Mouse (Mus musculus) stomach, embryonic 14.5 days (tissue): ENCODE data around the gene Pias3. TPM values are rescaled to one million over a fixed set of nuclear protein-coding genes. Genes with fewer than 3 reads are reported as not detected.
A peak's percentile ranks its signal among the peaks of the same experiment; 100 is the strongest.
"Not testable (repeated sequence)": the region's sequence is repeated elsewhere in the genome, so short reads cannot be mapped to it uniquely, and the experiment has no call there.

ENCODE experiments used
- ATAC-seq: fragments of 200-750 bp; cut with Nextera tagmentation; 2 replicates; pipeline ENCODE4 v1.8.0; 2017; ENCODE audit warnings: low read depth, moderate TSS enrichment; ENCODE audit not compliant: insufficient number of reproducible peaks, insufficient read depth, low FRiP score
- H3K27ac ChIP-seq: fragments of 300-500 bp; sonication (generic); 2 replicates; pipeline ENCODE4 v1.5.1; 2014; ENCODE audit warnings: mild to moderate bottlenecking, low read length, moderate library complexity, mixed read lengths
- H3K27me3 ChIP-seq: fragments of 300-500 bp; sonication (generic); 2 replicates; pipeline ENCODE4 v1.6.1; 2014; ENCODE audit warnings: low read length, control low read depth, mixed read lengths; ENCODE audit not compliant: control insufficient read depth, insufficient read depth
- H3K36me3 ChIP-seq: fragments of 300-500 bp; sonication (generic); 2 replicates; pipeline ENCODE4 v1.6.1; 2014; ENCODE audit warnings: mild to moderate bottlenecking, control low read depth, low read length, moderate library complexity, mixed read lengths; ENCODE audit not compliant: control insufficient read depth, insufficient read depth
- H3K4me1 ChIP-seq: fragments of 300-500 bp; sonication (generic); 2 replicates; pipeline ENCODE4 v1.6.1; 2014; ENCODE audit warnings: low read length, control low read depth, mixed read lengths; ENCODE audit not compliant: control insufficient read depth, insufficient read depth
- H3K4me2 ChIP-seq: fragments of 300-500 bp; sonication (generic); replicated peaks from 2 replicates; pipeline ENCODE4 v1.6.1; 2014; ENCODE audit warnings: low read depth, low read length, control low read depth
- H3K4me3 ChIP-seq: fragments of 300-500 bp; sonication (generic); 2 replicates; pipeline ENCODE4 v1.5.1; 2014; ENCODE audit warnings: low read depth, low read length, control low read depth
- H3K9ac ChIP-seq: fragments of 300-500 bp; sonication (generic); replicated peaks from 2 replicates; pipeline ENCODE4 v1.6.1; 2014; ENCODE audit warnings: low read depth, mild to moderate bottlenecking, control low read depth, low read length, moderate library complexity, mixed read lengths
- H3K9me3 ChIP-seq: fragments of 300-500 bp; sonication (generic); 2 replicates; pipeline ENCODE4 v1.6.1; 2016; ENCODE audit warnings: low read depth, low read length, control low read depth; ENCODE audit not compliant: control insufficient read depth
- WGBS: fragments of 180-500 bp; shearing (Covaris S2); extraction: QIAGEN DNeasy Blood & Tissue Kit; methylation state at CpG from one replicate; pipeline ENCODE4 v1.1.7; 2014; 5-methylcytosine and 5-hydroxymethylcytosine counted together
- polyA plus RNA-seq: library from polyadenylated mRNA; unstranded; fragments of >200 nt; fragmentation: Nextera tagmentation; extraction: Ambion mirVana; gene quantifications from 2 replicates; pipeline ENCODE4 v1.2.1, GENCODE M21; 2014

Pias3 gene
- polyA plus RNA-seq, 1 experiment from 2014 or later: 59.4 TPM

- H3K36me3 ChIP-seq: no peaks in the 10 kb centered on the region; the same call in 1 of the 2 replicates
- H3K9ac ChIP-seq: no peak overlapping the region
- H3K4me1 ChIP-seq: peaks cover 16% of the 10 kb centered on the region; the same call in 1 of the 2 replicates
- peak overlapping the region; percentile 69 for H3K4me3 ChIP-seq
- H3K4me2 ChIP-seq: peak overlapping the region; percentile 58
- ATAC-seq: no peak
- no peak overlapping the region; the same call in 1 of the 2 replicates for H3K27ac ChIP-seq
- H3K9me3 ChIP-seq: no peaks in the 10 kb centered on the region
- no peaks in the 10 kb centered on the region for H3K27me3 ChIP-seq
- 33% methylated on average over 7 of the region's 7 CpGs for WGBS
Observed at GRCm38 (mm10) chr3:96728634-96729402, 32.6 kb downstream of the Pias3 start.

- Histone ChIP-seq H3K4me2 (peak overlapping the region; percentile 58; the same call in 1 of the 2 replicates), H3K9ac (no peak overlapping the region), H3K27me3 (no peaks in the 10 kb centered on the region), H3K36me3 (no peaks in the 10 kb centered on the region; the same call in 1 of the 2 replicates), H3K27ac (no peak overlapping the region), H3K4me3 (peak overlapping the region; percentile 69; the same call in 1 of the 2 replicates), H3K4me1 (peaks cover 16% of the 10 kb centered on the region; the same call in 1 of the 2 replicates), H3K9me3 (no peaks in the 10 kb centered on the region)
- ATAC-seq: no peak
- WGBS: 27% methylated on average over 3 of the region's 3 CpGs
Observed at GRCm38 (mm10) chr3:96729403-96729784, 33.2 kb downstream of the Pias3 start.

DNA sequence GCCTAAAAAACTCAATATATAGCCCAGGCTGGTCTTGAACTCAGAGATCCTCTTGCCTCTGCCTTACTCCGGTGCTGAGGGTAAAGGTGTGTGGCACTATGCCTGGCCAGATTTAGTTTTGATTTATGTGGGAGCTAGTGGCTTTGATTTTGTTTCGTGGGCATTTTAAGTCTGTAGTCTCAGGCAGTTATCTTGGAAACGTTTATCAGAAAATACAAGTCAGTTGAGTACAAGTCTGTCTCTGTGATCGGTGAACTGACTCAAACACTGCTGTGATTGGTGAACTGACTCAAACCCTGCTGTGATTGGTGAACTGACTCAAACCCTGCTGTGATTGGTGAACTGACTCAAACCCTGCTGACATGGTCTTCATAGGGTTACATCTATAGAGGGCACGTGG lies 34.6 kb downstream of the Pias3 start:
- H3K27me3 ChIP-seq: no peaks in the 10 kb centered on the region
- no peak overlapping the region for H3K27ac ChIP-seq
- H3K4me1 ChIP-seq: peaks cover 16% of the 10 kb centered on the region; the same call in 1 of the 2 replicates
- no peaks in the 10 kb centered on the region; the same call in 1 of the 2 replicates for H3K36me3 ChIP-seq
- H3K4me2 ChIP-seq: no peak overlapping the region
- ATAC-seq: no peak
- H3K9ac ChIP-seq: no peak overlapping the region
- no peaks in the 10 kb centered on the region for H3K9me3 ChIP-seq
- H3K4me3 ChIP-seq: no peak overlapping the region
- 71% methylated on average over 5 of the region's 5 CpGs for WGBS

DNA sequence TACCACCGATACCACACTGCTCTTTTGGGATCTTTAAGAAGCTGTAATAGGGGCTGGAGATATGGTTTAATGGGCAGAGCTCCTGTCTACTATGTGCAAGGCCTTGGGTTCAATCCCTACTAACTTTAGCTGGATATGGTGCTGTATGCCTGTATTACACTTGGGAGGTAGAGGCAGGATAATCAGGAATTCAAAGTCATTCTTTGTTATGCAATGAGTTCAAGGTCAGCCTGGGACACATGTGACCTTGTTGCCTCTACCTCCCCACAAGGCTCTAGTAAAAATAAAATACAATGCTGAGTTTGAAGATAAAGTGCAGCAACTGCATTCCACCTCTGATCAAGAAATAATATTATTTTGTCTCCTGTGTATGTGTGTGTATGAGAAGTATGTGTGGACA lies 37.8 kb downstream of the Pias3 start:
- no peak overlapping the region for H3K4me3 ChIP-seq
- ATAC-seq: no peak
- WGBS: 89% methylated on average over 1 of the region's 1 CpGs

GRCm38 (mm10) chr3:96735200-96735599 lies 39.0 kb downstream of the Pias3 start:
- Histone ChIP-seq H3K4me1 (no peaks in the 10 kb centered on the region), H3K4me2 (no peak overlapping the region), H3K4me3 (no peak overlapping the region), H3K9me3 (no peaks in the 10 kb centered on the region), H3K9ac (no peak overlapping the region), H3K27ac (no peak overlapping the region), H3K36me3 (no peaks in the 10 kb centered on the region; the same call in 1 of the 2 replicates), H3K27me3 (no peaks in the 10 kb centered on the region)
- ATAC-seq: no peak
- WGBS: 89% methylated on average over 2 of the region's 2 CpGs

More for the DNA sequence above, 37.8 kb downstream of the Pias3 start:
- H3K36me3 ChIP-seq: no peaks in the 10 kb centered on the region; the same call in 1 of the 2 replicates
- no peaks in the 10 kb centered on the region for H3K27me3 ChIP-seq
- no peaks in the 10 kb centered on the region for H3K9me3 ChIP-seq
- no peak overlapping the region for H3K27ac ChIP-seq
- peaks cover 6% of the 10 kb centered on the region; the same call in 1 of the 2 replicates for H3K4me1 ChIP-seq
- no peak overlapping the region for H3K9ac ChIP-seq
- H3K4me2 ChIP-seq: no peak overlapping the region

- H3K9me3 ChIP-seq: no peaks in the 10 kb centered on the region
- H3K27me3 ChIP-seq: no peaks in the 10 kb centered on the region
- no peak overlapping the region for H3K27ac ChIP-seq
- no peak overlapping the region for H3K4me3 ChIP-seq
- no peak overlapping the region for H3K9ac ChIP-seq
- WGBS: 41% methylated on average over 1 of the region's 1 CpGs
- no peak for ATAC-seq
- no peak overlapping the region for H3K4me2 ChIP-seq
- H3K4me1 ChIP-seq: no peaks in the 10 kb centered on the region
- H3K36me3 ChIP-seq: no peaks in the 10 kb centered on the region; the same call in 1 of the 2 replicates
Observed at GRCm38 (mm10) chr3:96737013-96737740, 41.0 kb downstream of the Pias3 start.

DNA sequence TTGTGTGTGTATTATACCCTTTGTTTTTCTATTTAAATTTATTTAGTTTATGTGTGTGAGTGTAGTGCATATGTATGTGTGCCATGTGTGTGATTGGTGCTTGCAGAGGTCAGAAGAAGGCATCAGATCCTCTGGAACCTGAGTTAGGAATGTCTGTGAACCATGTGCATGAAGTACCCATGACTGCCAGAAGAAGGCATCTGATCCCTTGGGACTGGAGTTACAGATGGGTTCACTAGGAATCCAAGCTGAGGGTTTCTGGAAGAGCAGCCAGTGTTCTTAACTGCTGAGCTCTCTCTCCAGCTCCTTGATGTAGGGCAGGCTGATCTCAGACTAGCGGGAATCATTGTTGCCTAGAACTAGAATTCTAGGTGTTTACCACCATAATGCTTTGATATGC lies 41.8 kb downstream of the Pias3 start:
- Histone ChIP-seq H3K27me3 (no peaks in the 10 kb centered on the region), H3K9me3 (no peaks in the 10 kb centered on the region), H3K27ac (no peak overlapping the region), H3K4me2 (no peak overlapping the region), H3K36me3 (no peaks in the 10 kb centered on the region), H3K4me1 (no peaks in the 10 kb centered on the region), H3K4me3 (no peak overlapping the region), H3K9ac (no peak overlapping the region)
- ATAC-seq: no peak
- 91% methylated on average over 1 of the region's 1 CpGs for WGBS

DNA sequence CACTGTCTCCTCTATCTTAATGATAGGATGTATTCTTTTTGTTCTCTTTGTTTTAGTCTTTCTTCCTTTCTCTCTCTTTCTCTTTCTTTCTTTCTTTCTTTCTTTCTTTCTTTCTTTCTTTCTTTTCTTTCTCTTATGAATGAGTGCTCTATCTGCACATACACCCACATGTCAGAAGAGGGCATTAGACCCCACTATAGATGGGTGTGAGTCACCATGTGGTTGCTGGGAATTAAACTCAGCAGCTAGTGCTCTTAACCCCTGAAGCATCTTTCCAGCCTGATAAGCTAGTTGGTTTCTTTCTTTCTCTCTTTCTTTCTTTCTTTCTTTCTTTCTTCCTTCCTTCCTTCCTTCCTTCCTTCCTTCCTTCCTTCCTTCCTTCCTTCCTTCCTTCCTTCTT lies 44.1 kb downstream of the Pias3 start:
- not testable (repeated sequence) for ATAC-seq, H3K27ac ChIP-seq, H3K27me3 ChIP-seq, H3K9ac ChIP-seq, H3K4me2 ChIP-seq, H3K9me3 ChIP-seq, H3K36me3 ChIP-seq, H3K4me3 ChIP-seq, H3K4me1 ChIP-seq
